Mouse (Mus musculus): ENCODE results near the gene Arid3b. TPM values are rescaled to one million over a fixed set of nuclear protein-coding genes. Genes with fewer than 3 reads are reported as not detected.

Arid3b gene
- polyA plus RNA-seq, 1 experiment: 16.6 TPM

- Histone ChIP-seq H3K4me1 (ENCODE audit: control insufficient read depth, insufficient read depth, low read length) (peaks cover 2% of the 10 kb centered on the region; the same call in 1 of the 2 replicates), H3K4me3 (replicated peaks; ENCODE audit: extremely low read depth, low read depth, low read length) (no peak overlapping the region)
- 81% methylated on average over 4 of the region's 4 CpGs for WGBS
- no peak for DNase-seq
- no peak for TF ChIP-seq POLR2A (IDR thresholded peaks at IDR 0.05; ENCODE audit: borderline replicate concordance, extremely low read depth, low read depth, low read length)
- no peak for TF ChIP-seq CTCF (IDR thresholded peaks at IDR 0.05; ENCODE audit: insufficient read depth, low read length)
These were observed 30.6 kb upstream of the Arid3b start for GRCm38 (mm10) chr9:57867236-57867635.

- Histone ChIP-seq H3K4me1 (ENCODE audit: control insufficient read depth, insufficient read depth, low read length) (peaks cover 2% of the 10 kb centered on the region; the same call in 1 of the 2 replicates), H3K4me3 (replicated peaks; ENCODE audit: extremely low read depth, low read depth, low read length) (no peak overlapping the region)
- 41% methylated on average over 7 of the region's 7 CpGs for WGBS
- no peak for DNase-seq
- TF ChIP-seq CTCF (IDR thresholded peaks at IDR 0.05; ENCODE audit: insufficient read depth, low read length) (no peak), POLR2A (IDR thresholded peaks at IDR 0.05; ENCODE audit: borderline replicate concordance, extremely low read depth, low read depth, low read length) (no peak)
These were observed 29.9 kb upstream of the Arid3b start for GRCm38 (mm10) chr9:57866530-57866929.

GRCm38 (mm10) chr9:57864336-57864735, 27.7 kb upstream of the Arid3b start:
- H3K4me3 ChIP-seq (replicated peaks; ENCODE audit: extremely low read depth, low read depth, low read length): no peak overlapping the region
- DNase-seq: no peak
- H3K4me1 ChIP-seq (ENCODE audit: control insufficient read depth, insufficient read depth, low read length): peaks cover 2% of the 10 kb centered on the region; the same call in 1 of the 2 replicates
- no peak for TF ChIP-seq CTCF (IDR thresholded peaks at IDR 0.05; ENCODE audit: insufficient read depth, low read length)

- WGBS: 33% methylated on average over 9 of the region's 9 CpGs
- Histone ChIP-seq H3K4me3 (replicated peaks; ENCODE audit: extremely low read depth, low read depth, low read length) (no peak overlapping the region), H3K4me1 (ENCODE audit: control insufficient read depth, insufficient read depth, low read length) (peaks cover 2% of the 10 kb centered on the region; the same call in 1 of the 2 replicates)
- TF ChIP-seq CTCF (IDR thresholded peaks at IDR 0.05; ENCODE audit: insufficient read depth, low read length): peak; percentile 53
- no peak for TF ChIP-seq POLR2A (IDR thresholded peaks at IDR 0.05; ENCODE audit: borderline replicate concordance, extremely low read depth, low read depth, low read length)
- DNase-seq: peak; percentile 22
These were observed 25.4 kb upstream of the Arid3b start for GRCm38 (mm10) chr9:57861951-57862471.

GRCm38 (mm10) chr9:57856456-57856855, 19.9 kb upstream of the Arid3b start:
- Histone ChIP-seq H3K4me1 (ENCODE audit: control insufficient read depth, insufficient read depth, low read length) (no peaks in the 10 kb centered on the region), H3K4me3 (replicated peaks; ENCODE audit: extremely low read depth, low read depth, low read length) (no peak overlapping the region)
- DNase-seq: no peak
- WGBS: 63% methylated on average over 2 of the region's 2 CpGs
- TF ChIP-seq POLR2A (IDR thresholded peaks at IDR 0.05; ENCODE audit: borderline replicate concordance, extremely low read depth, low read depth, low read length) (no peak), CTCF (IDR thresholded peaks at IDR 0.05; ENCODE audit: insufficient read depth, low read length) (no peak)

GRCm38 (mm10) chr9:57854280-57854679, 17.7 kb upstream of the Arid3b start:
- Histone ChIP-seq H3K4me1 (ENCODE audit: control insufficient read depth, insufficient read depth, low read length) (no peaks in the 10 kb centered on the region), H3K4me3 (replicated peaks; ENCODE audit: extremely low read depth, low read depth, low read length) (no peak overlapping the region)
- TF ChIP-seq POLR2A (IDR thresholded peaks at IDR 0.05; ENCODE audit: borderline replicate concordance, extremely low read depth, low read depth, low read length): no peak
- TF ChIP-seq CTCF (IDR thresholded peaks at IDR 0.05; ENCODE audit: insufficient read depth, low read length): no peak
- no peak for DNase-seq

GRCm38 (mm10) chr9:57839032-57839431, 2.4 kb upstream of the Arid3b start:
- Histone ChIP-seq H3K4me1 (ENCODE audit: control insufficient read depth, insufficient read depth, low read length) (peaks cover 3% of the 10 kb centered on the region; the same call in 1 of the 2 replicates), H3K4me3 (replicated peaks; ENCODE audit: extremely low read depth, low read depth, low read length) (no peak overlapping the region)
- WGBS: 43% methylated on average over 2 of the region's 2 CpGs
- no peak for DNase-seq
- TF ChIP-seq POLR2A (IDR thresholded peaks at IDR 0.05; ENCODE audit: borderline replicate concordance, extremely low read depth, low read depth, low read length) (no peak), CTCF (IDR thresholded peaks at IDR 0.05; ENCODE audit: insufficient read depth, low read length) (no peak)

GRCm38 (mm10) chr9:57835841-57836514, 615 bp downstream of the Arid3b start:
- peak overlapping the region; percentile 79 for H3K4me3 ChIP-seq (replicated peaks; ENCODE audit: extremely low read depth, low read depth, low read length)
- no peak for DNase-seq
- H3K4me1 ChIP-seq (ENCODE audit: control insufficient read depth, insufficient read depth, low read length): peaks cover 11% of the 10 kb centered on the region
- 2% methylated on average over 22 of the region's 22 CpGs for WGBS
- TF ChIP-seq POLR2A (IDR thresholded peaks at IDR 0.05; ENCODE audit: borderline replicate concordance, extremely low read depth, low read depth, low read length) (no peak), CTCF (IDR thresholded peaks at IDR 0.05; ENCODE audit: insufficient read depth, low read length) (no peak)

- Histone ChIP-seq H3K4me1 (ENCODE audit: control insufficient read depth, insufficient read depth, low read length) (peaks cover 12% of the 10 kb centered on the region), H3K4me3 (replicated peaks; ENCODE audit: extremely low read depth, low read depth, low read length) (no peak overlapping the region)
- WGBS: 47% methylated on average over 11 of the region's 11 CpGs
- DNase-seq: no peak
- TF ChIP-seq POLR2A (IDR thresholded peaks at IDR 0.05; ENCODE audit: borderline replicate concordance, extremely low read depth, low read depth, low read length): no peak
These were observed 1.8 kb downstream of the Arid3b start for GRCm38 (mm10) chr9:57834629-57835417.
